Mouse (Mus musculus): ENCODE measurements around the gene Hist1h4h. TPM values are rescaled to one million over a fixed set of nuclear protein-coding genes. Genes with fewer than 3 reads are reported as not detected.

The Hist1h4h gene
- polyA plus RNA-seq, 1 experiment = 10.5 TPM

DNA sequence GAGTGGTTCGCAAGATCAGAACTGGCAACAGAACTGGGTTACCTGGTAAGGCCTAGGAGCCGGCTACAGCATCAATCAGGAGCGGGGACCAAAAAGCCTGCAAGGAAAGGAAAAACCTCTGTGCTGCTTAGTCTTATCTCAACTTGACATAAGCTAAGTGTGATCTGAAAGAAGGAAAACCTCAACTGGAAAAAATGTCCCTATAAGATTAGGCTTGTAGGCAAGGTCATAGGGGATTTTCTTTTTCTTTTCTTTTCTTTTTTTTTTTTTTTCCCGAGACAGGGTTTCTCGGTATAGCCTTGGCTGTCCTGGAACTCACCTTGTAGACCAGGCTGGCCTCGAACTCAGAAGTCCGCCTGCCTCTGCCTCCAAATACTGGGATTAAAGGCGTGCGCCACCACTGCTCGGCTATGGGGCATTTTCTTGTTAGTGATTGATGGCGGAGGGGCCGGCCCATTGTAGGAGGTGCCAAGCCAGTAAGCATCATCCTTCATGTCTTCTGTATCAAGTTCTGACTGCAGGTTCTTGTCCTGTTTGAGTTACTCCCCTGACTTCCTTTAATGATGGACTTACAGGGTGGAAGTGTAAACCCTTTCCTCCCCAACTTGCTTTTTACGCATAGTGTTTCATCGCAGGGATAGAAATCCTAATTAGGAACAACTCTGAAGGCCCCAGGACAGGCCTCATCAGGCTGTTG lies 23.9 kb upstream of the Hist1h4h start:
- no peak overlapping the region for H3K27ac ChIP-seq (ENCODE audit: insufficient read depth, low read length)
- no peaks in the 10 kb centered on the region; the same call in 1 of the 2 replicates for H3K4me1 ChIP-seq (ENCODE audit: control insufficient read depth, insufficient read depth, low read length)
- H3K4me3 ChIP-seq (ENCODE audit: insufficient read depth, low read length) = no peak overlapping the region; the same call in 1 of the 2 replicates
- TF ChIP-seq POLR2A (IDR thresholded peaks at IDR 0.05; ENCODE audit: low read depth, low read length) (no peak), CTCF (IDR thresholded peaks at IDR 0.05; ENCODE audit: borderline replicate concordance, insufficient read depth, low read length) (no peak)

GRCm38 (mm10) chr13:23510127-23510526 lies 20.7 kb upstream of the Hist1h4h start:
- no peaks in the 10 kb centered on the region for H3K4me1 ChIP-seq (ENCODE audit: control insufficient read depth, insufficient read depth, low read length)
- H3K27ac ChIP-seq (ENCODE audit: insufficient read depth, low read length) = no peak overlapping the region
- H3K4me3 ChIP-seq (ENCODE audit: insufficient read depth, low read length) = no peak overlapping the region
- TF ChIP-seq POLR2A (IDR thresholded peaks at IDR 0.05; ENCODE audit: low read depth, low read length) = no peak
- no peak for TF ChIP-seq CTCF (IDR thresholded peaks at IDR 0.05; ENCODE audit: borderline replicate concordance, insufficient read depth, low read length)

DNA sequence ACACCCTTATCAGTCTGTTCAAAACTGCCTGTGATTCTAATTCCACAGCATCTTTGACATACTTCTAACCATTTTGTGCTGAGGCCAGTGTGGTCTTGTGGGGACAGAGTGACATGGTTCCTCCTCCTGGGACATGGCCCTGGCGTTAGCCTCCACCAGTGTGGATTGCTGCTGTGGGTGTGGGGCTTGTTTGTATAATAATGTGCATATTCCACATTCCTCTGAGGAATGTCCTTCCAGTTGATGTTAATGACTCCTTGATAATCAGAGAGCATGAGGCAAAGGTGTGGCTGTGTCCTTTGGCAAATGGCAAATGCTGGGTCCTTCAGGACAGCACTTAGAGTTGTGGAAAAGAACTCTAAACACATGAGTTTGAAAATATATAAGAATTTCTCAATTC lies 17.3 kb upstream of the Hist1h4h start:
- TF ChIP-seq POLR2A (IDR thresholded peaks at IDR 0.05; ENCODE audit: low read depth, low read length) = no peak
- TF ChIP-seq CTCF (IDR thresholded peaks at IDR 0.05; ENCODE audit: borderline replicate concordance, insufficient read depth, low read length) = no peak
- no peak overlapping the region for H3K27ac ChIP-seq (ENCODE audit: insufficient read depth, low read length)
- no peaks in the 10 kb centered on the region for H3K4me1 ChIP-seq (ENCODE audit: control insufficient read depth, insufficient read depth, low read length)
- H3K4me3 ChIP-seq (ENCODE audit: insufficient read depth, low read length) = no peak overlapping the region

GRCm38 (mm10) chr13:23515281-23515680 lies 15.6 kb upstream of the Hist1h4h start:
- Histone ChIP-seq H3K4me1 (ENCODE audit: control insufficient read depth, insufficient read depth, low read length) (no peaks in the 10 kb centered on the region), H3K27ac (ENCODE audit: insufficient read depth, low read length) (no peak overlapping the region), H3K4me3 (ENCODE audit: insufficient read depth, low read length) (no peak overlapping the region)
- TF ChIP-seq CTCF (IDR thresholded peaks at IDR 0.05; ENCODE audit: borderline replicate concordance, insufficient read depth, low read length) (no peak), POLR2A (IDR thresholded peaks at IDR 0.05; ENCODE audit: low read depth, low read length) (no peak)

GRCm38 (mm10) chr13:23515826-23516620 lies 14.8 kb upstream of the Hist1h4h start:
- Histone ChIP-seq H3K4me1 (ENCODE audit: control insufficient read depth, insufficient read depth, low read length) (no peaks in the 10 kb centered on the region; the same call in 1 of the 2 replicates), H3K27ac (ENCODE audit: insufficient read depth, low read length) (no peak overlapping the region), H3K4me3 (ENCODE audit: insufficient read depth, low read length) (peak overlapping the region; percentile 39)
- TF ChIP-seq CTCF (IDR thresholded peaks at IDR 0.05; ENCODE audit: borderline replicate concordance, insufficient read depth, low read length) = no peak
- no peak for TF ChIP-seq POLR2A (IDR thresholded peaks at IDR 0.05; ENCODE audit: low read depth, low read length)

DNA sequence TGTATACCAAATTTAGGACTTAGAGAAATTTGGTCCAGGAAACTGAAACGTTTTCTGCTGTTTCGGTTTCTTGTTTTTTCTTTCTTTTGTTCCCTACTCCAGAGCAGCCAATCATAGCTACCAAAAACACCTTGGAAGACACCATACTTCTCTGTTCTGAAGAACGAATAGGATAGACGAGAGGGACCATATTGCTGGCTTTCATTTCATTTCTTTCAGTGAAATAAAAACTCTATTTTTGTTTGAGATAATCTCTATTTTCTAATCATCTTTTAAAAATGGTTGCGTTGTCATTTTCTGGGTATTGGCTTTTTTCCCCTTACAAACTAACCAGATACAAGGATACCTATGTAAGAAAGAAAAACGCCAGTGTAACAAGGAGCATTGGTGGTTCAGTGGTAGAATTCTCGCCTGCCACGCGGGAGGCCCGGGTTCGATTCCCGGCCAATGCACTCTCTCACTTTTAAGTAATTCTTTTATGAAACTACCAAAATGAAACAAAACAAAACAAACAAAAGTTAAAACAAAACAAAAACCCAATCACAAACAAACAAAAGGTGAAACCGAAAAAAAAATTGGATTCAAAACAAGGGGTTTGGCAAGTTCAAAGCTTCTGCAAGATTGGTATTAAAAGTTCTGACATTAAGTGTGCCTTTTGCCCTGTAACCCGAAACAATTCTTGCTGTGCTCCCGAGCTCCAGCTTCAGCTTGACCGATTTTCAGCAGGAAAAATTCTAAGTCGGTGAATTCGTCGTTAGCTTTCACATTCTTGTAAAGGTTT lies 13.8 kb upstream of the Hist1h4h start:
- TF ChIP-seq CTCF (IDR thresholded peaks at IDR 0.05; ENCODE audit: borderline replicate concordance, insufficient read depth, low read length) (no peak), POLR2A (IDR thresholded peaks at IDR 0.05; ENCODE audit: low read depth, low read length) (no peak)
- Histone ChIP-seq H3K4me1 (ENCODE audit: control insufficient read depth, insufficient read depth, low read length) (no peaks in the 10 kb centered on the region; the same call in 1 of the 2 replicates), H3K27ac (ENCODE audit: insufficient read depth, low read length) (no peak overlapping the region), H3K4me3 (ENCODE audit: insufficient read depth, low read length) (peak overlapping the region; percentile 52)

DNA sequence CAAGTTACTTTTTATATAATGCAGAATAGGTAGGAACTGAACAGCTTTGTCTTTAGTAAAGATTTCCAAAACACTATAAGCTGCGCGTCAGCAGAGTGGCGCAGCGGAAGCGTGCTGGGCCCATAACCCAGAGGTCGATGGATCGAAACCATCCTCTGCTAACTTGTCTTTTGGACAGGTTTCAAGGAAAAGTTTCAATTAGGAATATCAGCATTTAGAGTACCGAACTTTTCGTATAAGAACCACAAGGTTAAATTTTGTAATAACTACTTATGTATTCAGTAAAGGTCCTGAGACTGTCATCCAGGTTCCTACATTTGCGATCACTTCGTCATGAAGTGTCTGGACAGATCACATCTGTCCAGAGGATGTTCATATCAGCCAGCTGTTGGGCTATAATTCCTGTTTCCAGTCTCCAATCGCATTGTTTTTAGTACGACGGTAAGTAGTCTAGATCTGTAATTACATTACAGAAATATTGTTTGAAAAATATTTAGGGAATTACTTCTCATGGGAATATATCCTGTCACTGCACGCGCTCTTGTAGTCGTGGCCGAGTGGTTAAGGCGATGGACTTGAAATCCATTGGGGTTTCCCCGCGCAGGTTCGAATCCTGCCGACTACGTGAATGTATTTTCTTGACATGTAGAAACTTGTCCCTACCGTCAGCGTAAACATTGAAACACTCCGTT lies 13.1 kb upstream of the Hist1h4h start:
- TF ChIP-seq CTCF (IDR thresholded peaks at IDR 0.05; ENCODE audit: borderline replicate concordance, insufficient read depth, low read length) (no peak), POLR2A (IDR thresholded peaks at IDR 0.05; ENCODE audit: low read depth, low read length) (no peak)
- Histone ChIP-seq H3K27ac (ENCODE audit: insufficient read depth, low read length) (peak overlapping the region; percentile 99), H3K4me1 (ENCODE audit: control insufficient read depth, insufficient read depth, low read length) (no peaks in the 10 kb centered on the region; the same call in 1 of the 2 replicates), H3K4me3 (ENCODE audit: insufficient read depth, low read length) (peak overlapping the region; percentile 91)

DNA sequence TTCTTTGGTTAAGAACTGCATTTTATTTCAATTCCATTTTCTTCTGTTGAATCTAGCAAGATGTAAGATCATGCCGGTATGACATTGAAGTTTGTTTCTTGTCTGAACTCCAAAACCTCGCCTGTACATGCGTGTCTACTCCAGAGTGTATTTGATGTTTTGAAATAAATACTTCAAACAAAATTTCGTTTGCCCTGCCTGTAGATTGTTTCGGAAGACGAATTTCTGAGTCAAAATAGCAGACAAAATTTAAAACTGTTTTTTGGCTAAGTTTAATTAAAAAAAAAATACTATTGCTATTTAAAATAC lies 12.6 kb upstream of the Hist1h4h start:
- TF ChIP-seq POLR2A (IDR thresholded peaks at IDR 0.05; ENCODE audit: low read depth, low read length) = no peak
- no peak for TF ChIP-seq CTCF (IDR thresholded peaks at IDR 0.05; ENCODE audit: borderline replicate concordance, insufficient read depth, low read length)
- peak overlapping the region; percentile 91 for H3K4me3 ChIP-seq (ENCODE audit: insufficient read depth, low read length)
- H3K4me1 ChIP-seq (ENCODE audit: control insufficient read depth, insufficient read depth, low read length) = no peaks in the 10 kb centered on the region; the same call in 1 of the 2 replicates
- H3K27ac ChIP-seq (ENCODE audit: insufficient read depth, low read length) = peak overlapping the region; percentile 99

- Histone ChIP-seq H3K27ac (ENCODE audit: insufficient read depth, low read length) (peak overlapping the region; percentile 57; the same call in 1 of the 2 replicates), H3K4me3 (ENCODE audit: insufficient read depth, low read length) (peak overlapping the region; percentile 63), H3K4me1 (ENCODE audit: control insufficient read depth, insufficient read depth, low read length) (no peaks in the 10 kb centered on the region; the same call in 1 of the 2 replicates)
- TF ChIP-seq CTCF (IDR thresholded peaks at IDR 0.05; ENCODE audit: borderline replicate concordance, insufficient read depth, low read length) = no peak
- no peak for TF ChIP-seq POLR2A (IDR thresholded peaks at IDR 0.05; ENCODE audit: low read depth, low read length)
Measured at GRCm38 (mm10) chr13:23518885-23519284, 12.0 kb upstream of the Hist1h4h start.
